ENCODE assay signal across 12 mouse cellular contexts in genomic region chr5:148152600-148153402, GRCm38 (mm10).
DNase-seq lines count a peak whose midpoint lies in the region; ATAC-seq and TF ChIP-seq lines count a peak whose summit lies in the region.
"Had no signal": no experiment of that assay in that cellular context is flagged by ENCODE, and none has a peak within 500 bp of the region (broad histone marks: within the 10 kb centered on the region; RNA-seq: fewer than 3 reads in every experiment).

No protein-coding gene starts in this region.

- H3K4me2 ChIP-seq in forebrain, embryonic 12.5 days: 0 out of 2 replicates have a peak overlapping the region, but pooled peaks have one; percentile 8
- H3K4me2 ChIP-seq in hindbrain, embryonic 15.5 days: peak overlapping the region; percentile 40
- peak overlapping the region; percentile 31; the same call in 1 of the 2 replicates for H3K4me2 ChIP-seq in neural tube, embryonic 12.5 days (replicated peaks)

- H3K4me1 ChIP-seq in kidney, adult 2 months (ENCODE audit: control insufficient read depth, insufficient read depth, low read length): no peaks in the 10 kb centered on the region
- H3K4me1 ChIP-seq in forebrain, embryonic 12.5 days: peaks cover 24% of the 10 kb centered on the region
- peaks cover 34% of the 10 kb centered on the region for H3K4me1 ChIP-seq in hindbrain, embryonic 15.5 days (replicated peaks)
- peaks cover 12% of the 10 kb centered on the region; the same call in 1 of the 2 replicates for H3K4me1 ChIP-seq in neural tube, embryonic 12.5 days
- H3K4me1 ChIP-seq: heart, embryonic 10.5 days had no signal

- peaks cover 4% of the 10 kb centered on the region for H3K9me3 ChIP-seq in forebrain, embryonic 12.5 days
- no peaks in the 10 kb centered on the region for H3K9me3 ChIP-seq in hindbrain, embryonic 15.5 days
- H3K9me3 ChIP-seq in neural tube, embryonic 12.5 days: peaks cover 5% of the 10 kb centered on the region; the same call in 1 of the 2 replicates

- H3K27ac ChIP-seq in kidney, adult 2 months (ENCODE audit: insufficient read depth, low read depth, low read length): no peak overlapping the region
- H3K27ac ChIP-seq in forebrain, embryonic 12.5 days: peak overlapping the region; percentile 72; the same call in 1 of the 2 replicates
- H3K27ac ChIP-seq in hindbrain, embryonic 15.5 days (replicated peaks): peak overlapping the region; percentile 74
- H3K27ac ChIP-seq in neural tube, embryonic 12.5 days: peak overlapping the region; percentile 59; the same call in 1 of the 2 replicates
- H3K27ac ChIP-seq: heart, embryonic 10.5 days had no signal

- no peaks in the 10 kb centered on the region for H3K36me3 ChIP-seq in kidney, adult 2 months (ENCODE audit: control insufficient read depth, insufficient read depth, low read length)
- no peaks in the 10 kb centered on the region for H3K36me3 ChIP-seq in forebrain, embryonic 12.5 days (replicated peaks)
- H3K36me3 ChIP-seq in hindbrain, embryonic 15.5 days: no peaks in the 10 kb centered on the region
- no peaks in the 10 kb centered on the region for H3K36me3 ChIP-seq in neural tube, embryonic 12.5 days
- H3K36me3 ChIP-seq: heart, embryonic 10.5 days had no signal

- peak; percentile 11 to 19 for DNase-seq in kidney, postnatal 4 days
- DNase-seq in kidney, adult 2 months: no peak
- DNase-seq in gastrocnemius, postnatal 4 days (ENCODE audit: low spot score in 2 of 2): no peak
- no peak for DNase-seq in urinary bladder, postnatal 14 days (ENCODE audit: low spot score)
- no peak for DNase-seq in thymus, adult 18-20 months
- DNase-seq: kidney, postnatal 36 days; lung, adult 18-20 months had no signal

- WGBS in kidney, adult 2 months: 48% methylated on average over 13 of the region's 13 CpGs
- 51% methylated on average over 13 of the region's 13 CpGs for whole genome bisulfite sequencing in forebrain, embryonic 12.5 days
- 24% methylated on average over 13 of the region's 13 CpGs for WGBS in hindbrain, embryonic 15.5 days
- 40% methylated on average over 13 of the region's 13 CpGs for WGBS in neural tube, embryonic 12.5 days

- no peak for TF ChIP-seq POLR2A in kidney, adult 2 months (IDR thresholded peaks at IDR 0.05; ENCODE audit: low read depth, low read length)

- no peak for TF ChIP-seq CTCF in kidney, adult 2 months (conservative IDR thresholded peaks at IDR 0.05; ENCODE audit: insufficient read depth, insufficient read length, low read depth, low read length)

- ATAC-seq in forebrain, embryonic 12.5 days (ENCODE audit: low FRiP score): peak; percentile 79
- peak; percentile 76 for ATAC-seq in hindbrain, embryonic 15.5 days (ENCODE audit: low FRiP score, low read depth)
- peak; percentile 80 for ATAC-seq in neural tube, embryonic 12.5 days (ENCODE audit: low FRiP score, low read depth)
- ATAC-seq: inflammation-experienced regulatory T-cells, adult 6 months had no signal

- no peak overlapping the region for H3K9ac ChIP-seq in forebrain, embryonic 12.5 days
- 0 out of 2 replicates have a peak overlapping the region, but pooled peaks have one; percentile 5 for H3K9ac ChIP-seq in hindbrain, embryonic 15.5 days
- no peak overlapping the region for H3K9ac ChIP-seq in neural tube, embryonic 12.5 days

- no peaks in the 10 kb centered on the region for H3K27me3 ChIP-seq in kidney, adult 2 months (replicated peaks; ENCODE audit: control insufficient read depth, insufficient read depth, low read length)
- no peaks in the 10 kb centered on the region for H3K27me3 ChIP-seq in forebrain, embryonic 12.5 days
- no peaks in the 10 kb centered on the region for H3K27me3 ChIP-seq in hindbrain, embryonic 15.5 days
- no peaks in the 10 kb centered on the region for H3K27me3 ChIP-seq in neural tube, embryonic 12.5 days (replicated peaks)

- no peak overlapping the region for H3K4me3 ChIP-seq in kidney, adult 2 months (ENCODE audit: insufficient read depth, low read depth, low read length)
- no peak overlapping the region for H3K4me3 ChIP-seq in forebrain, embryonic 12.5 days (replicated peaks)
- H3K4me3 ChIP-seq in hindbrain, embryonic 15.5 days: 0 out of 2 replicates have a peak overlapping the region, but pooled peaks have one; percentile 7
- H3K4me3 ChIP-seq in neural tube, embryonic 12.5 days: no peak overlapping the region
- H3K4me3 ChIP-seq: heart, embryonic 10.5 days had no signal

Comparison
In these comparisons a context has a peak if more than half of its experiments do, and no peak if none do; other contexts are left out.
1. DNase-seq: peak in kidney, postnatal 4 days (2 of 2); none in kidney, adult 2 months (single experiment), gastrocnemius, postnatal 4 days (0 of 2), urinary bladder, postnatal 14 days (single experiment) and thymus, adult 18-20 months (0 of 2).
2. Peak in every context shown above with its lines, with median percentiles within 50 percentile points of each other: ATAC-seq and H3K4me2 ChIP-seq.